Mouse (Mus musculus): ENCODE measurements around the gene Tox2.

The Tox2 gene

GRCm38 (mm10) chr2:163364785-163365541 lies 162.0 kb downstream of the Tox2 start:
- DNase-seq (ENCODE audit: low spot score): no peak

- no peak for DNase-seq (ENCODE audit: low spot score)
These were observed 167.2 kb downstream of the Tox2 start for GRCm38 (mm10) chr2:163370175-163370574.

GRCm38 (mm10) chr2:163372627-163373026 lies 169.7 kb downstream of the Tox2 start:
- no peak for DNase-seq (ENCODE audit: low spot score)
